Mouse (Mus musculus): ENCODE data around the gene Alox12.

The Alox12 gene

GRCm38 (mm10) chr11:70225798-70226601, 29.2 kb downstream of the Alox12 start:
- in situ Hi-C loops (cut with MboI; ENCODE audit: unreplicated experiment in 2 of 2) = loop anchor here (25.0 kb wide), 3 partner anchors 286 to 536 kb away; partner anchors contain the start of genes Gltpd2 (in 2 of the 2), Tm4sf5 (in 2 of the 2), Vmo1 (in 2 of the 2) and 4930544D05Rik (in 1 of the 2)

DNA sequence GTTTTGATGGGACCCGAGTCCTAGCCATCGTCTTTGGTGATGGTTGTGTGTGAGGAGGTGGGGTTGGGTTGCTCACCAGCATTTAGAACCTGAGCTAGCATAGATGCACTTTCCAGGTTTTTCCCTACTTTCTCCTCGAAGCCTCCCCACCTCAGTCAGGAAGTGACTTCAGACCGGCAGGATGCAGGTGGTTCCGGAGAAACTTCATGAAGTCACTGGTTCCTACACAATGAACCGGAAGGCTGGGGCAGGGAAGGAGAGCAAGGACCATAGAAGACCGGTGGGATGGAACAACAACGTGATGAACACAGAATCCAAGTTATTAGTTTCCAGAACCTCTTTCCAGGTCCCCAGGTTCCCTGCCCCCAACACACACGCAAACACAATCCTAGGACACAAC, 31.4 kb downstream of the Alox12 start:
- in situ Hi-C loops (cut with MboI; ENCODE audit: unreplicated experiment in 2 of 2) = loop anchor here in 1 of 2 experiments (25.0 kb wide), 1 partner anchor 536 kb away; the partner anchor contains the start of genes Senp3, Tnfsf12, Tnfsf13 and Tnfsfm13

- in situ Hi-C loops (cut with MboI; ENCODE audit: unreplicated experiment in 2 of 2) = loop anchor here in 1 of 2 experiments (25.0 kb wide), 1 partner anchor 535 kb away; the partner anchor contains the start of genes Senp3, Tnfsf12, Tnfsf13 and Tnfsfm13
These were observed 33.3 kb downstream of the Alox12 start for GRCm38 (mm10) chr11:70221603-70222500.

GRCm38 (mm10) chr11:70220731-70221602, 34.2 kb downstream of the Alox12 start, which contains the start of gene Slc16a13:
Gene Slc16a13 (minus strand): TSS chr11:70221064.
- in situ Hi-C loops (cut with MboI; ENCODE audit: unreplicated experiment in 2 of 2) = loop anchor here in 1 of 2 experiments (25.0 kb wide), 1 partner anchor 534 kb away; the partner anchor contains the start of genes Senp3, Tnfsf12, Tnfsf13 and Tnfsfm13

GRCm38 (mm10) chr11:70220323-70220722, 34.8 kb downstream of the Alox12 start:
- in situ Hi-C loops (cut with MboI; ENCODE audit: unreplicated experiment in 2 of 2) = loop anchor here in 1 of 2 experiments (25.0 kb wide), 1 partner anchor 533 kb away; the partner anchor contains the start of genes Senp3, Tnfsf12, Tnfsf13 and Tnfsfm13

GRCm38 (mm10) chr11:70219873-70220272, 35.3 kb downstream of the Alox12 start:
- in situ Hi-C loops (cut with MboI; ENCODE audit: unreplicated experiment in 2 of 2) = loop anchor here (10.0 to 25.0 kb wide), 2 partner anchors 345 to 533 kb away; partner anchors contain the start of genes Senp3 (in 1 of the 2), Tmem95 (in 1 of the 2), Tnfsf12 (in 1 of the 2) and Tnfsf13 (in 1 of the 2)

DNA sequence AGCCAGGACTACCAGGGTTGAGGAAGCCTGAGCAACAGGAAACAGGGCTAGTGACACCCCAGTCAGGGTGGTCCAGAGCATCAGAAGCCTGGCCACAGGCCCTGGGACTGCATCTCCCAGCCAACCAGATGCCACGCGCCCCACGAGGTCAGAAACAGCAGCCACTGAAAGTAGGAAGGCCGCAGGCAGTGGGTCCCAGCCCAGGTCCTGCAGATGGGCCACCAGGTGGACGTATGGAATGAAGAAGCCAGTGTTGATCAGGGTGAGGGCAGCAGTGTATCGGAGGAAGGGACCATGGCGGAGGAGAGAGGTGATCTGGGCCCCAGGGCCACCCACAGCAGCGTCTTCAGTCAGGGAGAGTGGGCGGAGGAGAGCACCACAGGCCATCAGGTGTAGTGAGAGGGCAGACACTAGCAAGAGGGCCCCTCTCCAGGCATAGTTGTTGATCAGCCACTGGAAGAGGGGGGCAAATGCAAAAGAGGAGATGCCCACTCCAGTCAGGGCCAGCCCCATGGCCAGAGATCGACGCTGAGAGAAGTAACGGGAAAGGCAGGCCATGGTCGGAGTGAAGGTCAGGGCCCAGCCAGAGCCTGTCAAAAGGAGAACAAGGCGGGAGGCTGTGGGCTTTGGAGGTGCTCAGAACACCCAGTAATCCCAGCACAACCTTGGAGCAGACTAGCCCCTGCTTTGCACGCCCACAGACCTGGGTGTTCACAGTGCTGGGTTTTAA, 36.2 kb downstream of the Alox12 start:
- in situ Hi-C loops (cut with MboI; ENCODE audit: unreplicated experiment in 2 of 2) = loop anchor here (10.0 to 25.0 kb wide), 2 partner anchors 344 to 532 kb away; partner anchors contain the start of genes Senp3 (in 1 of the 2), Tmem95 (in 1 of the 2), Tnfsf12 (in 1 of the 2) and Tnfsf13 (in 1 of the 2)

DNA sequence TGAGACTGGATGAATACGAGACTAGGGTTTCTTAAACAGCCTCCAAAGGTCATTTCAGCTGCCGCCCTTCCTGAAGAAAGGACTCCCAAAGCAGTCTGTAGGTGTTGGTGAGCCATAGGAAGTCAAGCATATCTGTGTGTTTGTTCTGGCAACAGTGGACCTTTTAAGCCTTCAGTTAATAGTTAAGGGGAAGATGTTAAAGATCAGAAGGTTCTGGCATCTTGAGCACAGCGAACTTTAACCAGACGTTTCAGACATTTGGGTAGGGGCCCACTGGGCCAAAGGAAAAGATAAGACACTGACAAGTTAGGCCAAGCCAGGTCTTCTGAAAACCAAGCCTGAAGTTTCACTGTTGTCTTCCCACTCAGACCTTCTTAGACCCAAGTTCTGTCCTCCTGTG, 37.1 kb downstream of the Alox12 start:
- in situ Hi-C loops (cut with MboI; ENCODE audit: unreplicated experiment in 2 of 2) = loop anchor here (10.0 to 25.0 kb wide), 2 partner anchors 343 to 531 kb away; partner anchors contain the start of genes Senp3 (in 1 of the 2), Tmem95 (in 1 of the 2), Tnfsf12 (in 1 of the 2) and Tnfsf13 (in 1 of the 2)

DNA sequence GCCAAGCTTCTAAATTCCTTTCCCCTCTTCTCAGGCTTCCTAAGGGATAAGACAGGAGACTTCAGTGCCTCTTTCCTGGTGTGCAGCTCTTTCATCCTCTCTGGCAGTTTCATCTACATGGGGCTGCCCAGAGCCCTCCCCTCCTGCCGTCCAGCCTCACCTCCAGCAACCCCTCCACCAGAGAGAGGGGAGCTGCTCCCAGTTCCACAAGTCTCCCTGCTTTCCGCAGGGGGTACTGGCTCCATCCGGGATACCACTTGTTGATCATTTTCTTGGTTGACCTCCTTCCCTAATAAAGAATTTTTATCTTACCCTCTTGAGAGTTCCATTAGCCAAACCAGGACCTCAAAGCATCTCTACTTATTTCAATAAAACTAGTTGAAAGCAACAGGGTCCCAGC, 39.0 kb downstream of the Alox12 start:
- in situ Hi-C loops (cut with MboI; ENCODE audit: unreplicated experiment in 2 of 2) = loop anchor here (10.0 to 25.0 kb wide), 2 partner anchors 341 to 529 kb away; partner anchors contain the start of genes Senp3 (in 1 of the 2), Tmem95 (in 1 of the 2), Tnfsf12 (in 1 of the 2) and Tnfsf13 (in 1 of the 2)

DNA sequence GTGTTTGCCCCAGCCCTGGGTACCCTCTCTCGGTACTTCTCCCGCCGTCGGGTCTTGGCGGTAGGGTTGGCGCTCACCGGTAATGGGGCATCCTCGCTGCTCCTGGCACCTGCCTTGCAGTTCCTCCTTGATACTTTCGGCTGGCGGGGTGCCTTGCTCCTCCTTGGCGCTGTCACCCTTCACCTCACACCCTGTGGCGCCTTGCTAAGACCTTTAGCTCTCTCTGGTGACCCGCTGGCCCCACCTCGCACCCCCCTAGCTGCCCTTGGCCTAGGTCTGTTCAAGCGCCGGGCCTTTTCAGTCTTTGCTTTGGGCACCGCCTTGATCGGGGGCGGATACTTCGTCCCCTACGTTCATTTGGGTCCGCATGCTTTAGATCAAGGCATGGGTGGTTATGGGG, 39.9 kb downstream of the Alox12 start:
- in situ Hi-C loops (cut with MboI; ENCODE audit: unreplicated experiment in 2 of 2) = loop anchor here (10.0 to 25.0 kb wide), 2 partner anchors 340 to 528 kb away; partner anchors contain the start of genes Senp3 (in 1 of the 2), Tmem95 (in 1 of the 2), Tnfsf12 (in 1 of the 2) and Tnfsf13 (in 1 of the 2)

- in situ Hi-C loops (cut with MboI; ENCODE audit: unreplicated experiment in 2 of 2) = loop anchor here (10.0 to 25.0 kb wide), 2 partner anchors 340 to 528 kb away; partner anchors contain the start of genes Senp3 (in 1 of the 2), Tmem95 (in 1 of the 2), Tnfsf12 (in 1 of the 2) and Tnfsf13 (in 1 of the 2)
These were observed 40.3 kb downstream of the Alox12 start for GRCm38 (mm10) chr11:70214856-70215209.

DNA sequence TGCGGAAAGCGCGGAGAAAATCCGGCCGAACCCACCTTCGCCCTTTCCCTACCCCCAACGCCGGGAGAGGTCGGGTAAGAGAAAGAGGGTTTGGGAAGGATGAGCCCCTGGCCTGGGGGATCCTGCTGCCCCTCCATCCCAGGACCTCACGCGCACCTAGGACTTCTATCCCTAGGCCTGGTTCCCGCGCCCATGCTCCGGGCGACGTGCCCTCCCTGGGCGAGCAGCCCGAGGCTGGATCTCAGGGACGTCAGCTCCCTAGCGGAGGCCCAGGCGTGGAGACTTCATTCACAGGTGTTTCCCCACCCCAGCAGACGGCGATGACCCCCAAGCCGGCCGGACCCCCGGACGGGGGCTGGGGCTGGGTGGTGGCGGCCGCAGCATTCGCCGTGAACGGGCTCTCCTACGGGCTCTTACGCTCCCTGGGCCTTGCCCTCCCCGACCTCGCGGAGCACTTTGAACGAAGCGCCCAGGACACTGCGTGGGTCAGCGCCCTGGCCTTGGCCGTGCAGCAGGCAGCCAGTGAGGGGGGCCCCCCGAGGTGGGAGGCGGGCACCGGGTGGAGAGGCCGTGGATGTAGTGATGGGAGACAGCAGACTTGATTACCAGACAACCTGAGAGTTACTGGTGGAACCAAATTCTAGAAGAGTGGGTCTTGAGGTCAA, 40.8 kb downstream of the Alox12 start:
- in situ Hi-C loops (cut with MboI; ENCODE audit: unreplicated experiment in 2 of 2) = loop anchor here (10.0 to 25.0 kb wide), 2 partner anchors 340 to 527 kb away; partner anchors contain the start of genes Senp3 (in 1 of the 2), Tmem95 (in 1 of the 2), Tnfsf12 (in 1 of the 2) and Tnfsf13 (in 1 of the 2)

GRCm38 (mm10) chr11:70213736-70214135, 41.4 kb downstream of the Alox12 start:
- in situ Hi-C loops (cut with MboI; ENCODE audit: unreplicated experiment in 2 of 2) = loop anchor here (10.0 to 25.0 kb wide), 2 partner anchors 339 to 526 kb away; partner anchors contain the start of genes Senp3 (in 1 of the 2), Tmem95 (in 1 of the 2), Tnfsf12 (in 1 of the 2) and Tnfsf13 (in 1 of the 2)

DNA sequence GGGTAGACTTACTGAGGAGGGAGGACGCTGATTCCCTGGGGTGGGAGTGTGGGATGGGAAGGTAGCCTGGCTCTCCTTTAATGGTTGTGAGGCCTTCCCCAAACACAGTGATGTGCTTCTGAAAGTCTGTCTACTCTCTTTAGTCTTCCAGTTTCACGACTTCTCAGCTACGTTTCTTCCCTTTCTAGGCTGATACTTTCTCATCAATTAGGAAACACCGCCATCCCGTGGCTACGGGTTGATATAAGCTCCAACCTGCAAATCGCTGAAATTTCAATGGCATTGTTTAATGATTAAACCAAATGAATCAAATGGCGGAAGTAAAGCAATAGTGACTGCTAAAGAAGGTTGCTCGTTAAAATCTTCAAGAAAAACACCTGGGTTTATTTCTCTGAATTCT, 42.3 kb downstream of the Alox12 start:
- in situ Hi-C loops (cut with MboI; ENCODE audit: unreplicated experiment in 2 of 2) = loop anchor here (10.0 to 25.0 kb wide), 2 partner anchors 338 to 526 kb away; partner anchors contain the start of genes Senp3 (in 1 of the 2), Tmem95 (in 1 of the 2), Tnfsf12 (in 1 of the 2) and Tnfsf13 (in 1 of the 2)

- in situ Hi-C loops (cut with MboI; ENCODE audit: unreplicated experiment in 2 of 2) = loop anchor here (10.0 to 25.0 kb wide), 2 partner anchors 338 to 525 kb away; partner anchors contain the start of genes Senp3 (in 1 of the 2), Tmem95 (in 1 of the 2), Tnfsf12 (in 1 of the 2) and Tnfsf13 (in 1 of the 2)
These were observed 42.7 kb downstream of the Alox12 start, which contains the start of gene Slc16a11 for GRCm38 (mm10) chr11:70212423-70212822. Gene Slc16a11 (plus strand): TSS chr11:70212752.

DNA sequence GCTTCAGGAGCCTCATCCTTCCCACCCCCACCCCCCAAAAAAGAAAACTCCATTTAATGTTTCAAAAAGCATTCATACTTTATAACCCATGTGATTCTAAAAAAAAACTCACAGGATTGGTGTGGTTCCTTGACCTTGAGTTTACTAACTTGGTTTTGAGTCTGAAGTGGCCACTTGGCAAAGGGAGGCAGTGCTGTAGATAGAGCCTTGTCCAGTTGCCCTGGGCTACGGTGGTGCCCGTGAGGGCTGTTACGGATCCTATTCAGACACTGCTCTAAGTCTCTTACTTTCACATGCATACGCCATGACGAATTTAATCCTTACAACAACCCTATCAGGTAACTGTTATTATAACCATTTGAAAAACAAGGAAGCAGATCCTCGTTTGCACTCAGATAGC, 43.2 kb downstream of the Alox12 start:
- in situ Hi-C loops (cut with MboI; ENCODE audit: unreplicated experiment in 2 of 2) = loop anchor here (10.0 to 25.0 kb wide), 2 partner anchors 337 to 525 kb away; partner anchors contain the start of genes Senp3 (in 1 of the 2), Tmem95 (in 1 of the 2), Tnfsf12 (in 1 of the 2) and Tnfsf13 (in 1 of the 2)
